Mouse (Mus musculus): ENCODE data around the gene Il6ra.

Gene Il6ra

GRCm38 (mm10) chr3:89912543-89913391, at the start of gene Il6ra:
Gene Il6ra, minus strand, starts transcription at chr3:89913196.
- peak; percentile 80 to 82 for DNase-seq

GRCm38 (mm10) chr3:89962059-89962750, 49.2 kb upstream of the Il6ra start:
- DNase-seq = no peak

- peak in 1 of 2 experiments; percentile 4 for DNase-seq
Measured at GRCm38 (mm10) chr3:89961436-89961835, 48.4 kb upstream of the Il6ra start.

GRCm38 (mm10) chr3:89960469-89960868, 47.5 kb upstream of the Il6ra start:
- peak; percentile 91 to 93 for DNase-seq

GRCm38 (mm10) chr3:89959435-89959834, 46.4 kb upstream of the Il6ra start:
- no peak for DNase-seq

- no peak for DNase-seq
Measured at GRCm38 (mm10) chr3:89957880-89958279, 44.9 kb upstream of the Il6ra start.

GRCm38 (mm10) chr3:89956177-89956971, 43.4 kb upstream of the Il6ra start:
- no peak for DNase-seq

GRCm38 (mm10) chr3:89953420-89953819, 40.4 kb upstream of the Il6ra start:
- peak; percentile 58 to 79 for DNase-seq

- no peak for DNase-seq
Measured at GRCm38 (mm10) chr3:89948655-89949054, 35.7 kb upstream of the Il6ra start.

GRCm38 (mm10) chr3:89948021-89948420, 35.0 kb upstream of the Il6ra start:
- no peak for DNase-seq

- no peak for DNase-seq
Measured at GRCm38 (mm10) chr3:89945026-89945425, 32.0 kb upstream of the Il6ra start.

GRCm38 (mm10) chr3:89942894-89943293, 29.9 kb upstream of the Il6ra start:
- no peak for DNase-seq

- DNase-seq = no peak
Measured at GRCm38 (mm10) chr3:89936495-89936894, 23.5 kb upstream of the Il6ra start.

GRCm38 (mm10) chr3:89932925-89933324, 19.9 kb upstream of the Il6ra start:
- DNase-seq = no peak

GRCm38 (mm10) chr3:89928956-89929355, 16.0 kb upstream of the Il6ra start:
- DNase-seq = no peak

- DNase-seq = no peak
Measured at GRCm38 (mm10) chr3:89926440-89926839, 13.4 kb upstream of the Il6ra start.

GRCm38 (mm10) chr3:89920711-89921110, 7.7 kb upstream of the Il6ra start:
- DNase-seq = no peak

- DNase-seq = no peak
Measured at GRCm38 (mm10) chr3:89917408-89917807, 4.4 kb upstream of the Il6ra start.

- DNase-seq = no peak
Measured at GRCm38 (mm10) chr3:89916622-89917021, 3.6 kb upstream of the Il6ra start.

- DNase-seq = no peak
Measured at GRCm38 (mm10) chr3:89914700-89915099, 1.7 kb upstream of the Il6ra start.

GRCm38 (mm10) chr3:89912108-89912542, 871 bp downstream of the Il6ra start:
- peak in 1 of 2 experiments; percentile 6 for DNase-seq

- DNase-seq = peak in 1 of 2 experiments; percentile 22
Measured at GRCm38 (mm10) chr3:89911207-89911606, 1.8 kb downstream of the Il6ra start.
